Mouse (Mus musculus): Measurements from ENCODE around the gene Nlgn1. TPM values are rescaled to one million over a fixed set of nuclear protein-coding genes. Genes with fewer than 3 reads are reported as not detected.

Gene Nlgn1
- total RNA-seq, 1 experiment from 2014 or later: 0.89 TPM

DNA sequence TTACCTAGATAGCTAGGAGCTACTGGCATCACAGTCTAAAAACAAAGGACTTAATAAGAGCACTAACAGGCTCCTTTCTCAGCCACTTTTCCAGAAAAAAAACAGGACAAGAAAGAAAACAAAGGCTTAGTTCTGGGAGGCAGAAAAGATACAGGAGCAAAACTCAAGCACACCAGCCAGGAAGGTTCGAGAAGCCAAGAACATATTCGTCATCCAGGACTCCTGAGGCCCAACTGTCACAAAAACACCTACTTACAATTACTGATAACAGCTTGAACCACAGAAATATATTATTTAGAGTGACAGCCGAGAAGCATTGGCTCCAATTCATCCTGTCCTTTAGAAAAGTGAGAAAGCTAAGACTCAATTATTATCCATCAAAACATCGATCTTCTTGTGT is 281.5 kb downstream of the Nlgn1 start:
- no peak for DNase-seq

DNA sequence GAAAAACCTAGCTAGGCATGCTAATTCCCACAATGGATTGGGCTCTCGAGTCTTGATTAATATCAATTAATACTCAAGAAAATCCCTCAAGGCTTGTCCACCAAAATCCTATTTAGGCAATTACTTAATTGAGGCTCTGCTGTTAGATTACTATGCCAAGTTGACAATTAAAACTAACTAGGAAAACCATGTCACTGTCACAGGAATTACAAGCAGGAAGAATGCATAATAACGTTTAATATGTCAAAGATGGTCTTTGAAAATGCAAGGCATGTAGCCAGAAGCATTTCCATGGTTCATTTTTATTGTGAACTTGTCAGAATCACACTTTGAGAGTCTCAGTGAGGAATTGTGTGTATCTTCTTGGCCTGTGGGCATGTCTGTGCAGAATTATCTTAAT is 289.3 kb downstream of the Nlgn1 start:
- no peak for DNase-seq

DNA sequence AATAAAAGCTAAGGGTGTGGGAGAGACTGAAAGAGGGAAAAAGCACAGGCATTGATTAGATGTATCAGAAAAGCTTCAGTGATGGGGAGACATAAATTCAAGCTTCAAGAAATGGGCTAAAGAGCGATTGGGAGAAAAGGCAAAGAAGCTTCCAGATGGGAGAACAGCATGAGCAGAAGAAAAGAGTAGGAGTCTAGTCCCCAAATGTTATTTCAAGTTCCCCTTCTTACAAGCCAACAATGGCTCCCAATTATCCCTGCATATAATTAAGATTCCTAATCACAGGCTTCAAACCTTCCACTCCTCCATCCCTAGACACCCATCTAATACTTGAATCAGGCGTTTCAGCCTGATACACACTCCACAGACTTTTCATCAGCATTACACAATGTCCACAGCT is 292.6 kb downstream of the Nlgn1 start:
- no peak for DNase-seq

DNA sequence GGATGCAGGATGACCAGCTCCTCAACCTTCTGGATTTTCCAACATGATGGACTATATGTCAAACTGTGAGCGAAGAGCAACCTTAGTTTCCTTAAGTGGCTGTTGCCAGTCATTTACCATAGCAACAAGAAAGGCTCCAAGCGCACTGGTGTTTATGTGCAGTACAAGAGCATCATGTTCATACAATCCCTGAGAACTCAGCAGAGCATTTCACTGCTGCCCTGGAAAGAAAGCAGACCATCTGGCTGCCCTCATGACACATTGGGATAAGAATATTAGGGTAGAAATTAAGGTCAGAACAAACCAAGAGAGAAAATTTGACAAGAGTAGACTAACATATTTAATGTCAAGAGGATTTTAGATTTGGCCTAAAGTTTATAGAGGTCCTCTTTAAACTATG is 306.2 kb downstream of the Nlgn1 start:
- DNase-seq: no peak

DNA sequence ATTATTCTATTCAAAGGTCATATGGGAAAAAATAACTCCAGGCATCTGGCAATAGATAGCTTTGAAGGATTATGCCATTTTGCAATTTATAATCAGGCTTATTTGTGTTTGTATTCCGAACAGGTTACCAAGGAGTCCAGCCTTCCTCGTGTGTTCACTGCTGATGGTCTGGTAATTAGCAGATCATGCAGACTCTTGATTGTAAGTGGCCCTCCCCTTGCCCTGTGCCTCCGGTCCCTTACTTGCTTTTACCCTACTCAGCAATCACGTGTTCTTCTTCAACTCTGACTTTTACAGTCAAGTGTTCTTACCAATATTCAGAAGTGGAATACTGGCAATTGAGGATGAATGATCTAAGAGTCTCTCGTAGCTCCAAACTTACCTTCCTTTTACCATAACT is 309.0 kb downstream of the Nlgn1 start:
- no peak for DNase-seq

DNA sequence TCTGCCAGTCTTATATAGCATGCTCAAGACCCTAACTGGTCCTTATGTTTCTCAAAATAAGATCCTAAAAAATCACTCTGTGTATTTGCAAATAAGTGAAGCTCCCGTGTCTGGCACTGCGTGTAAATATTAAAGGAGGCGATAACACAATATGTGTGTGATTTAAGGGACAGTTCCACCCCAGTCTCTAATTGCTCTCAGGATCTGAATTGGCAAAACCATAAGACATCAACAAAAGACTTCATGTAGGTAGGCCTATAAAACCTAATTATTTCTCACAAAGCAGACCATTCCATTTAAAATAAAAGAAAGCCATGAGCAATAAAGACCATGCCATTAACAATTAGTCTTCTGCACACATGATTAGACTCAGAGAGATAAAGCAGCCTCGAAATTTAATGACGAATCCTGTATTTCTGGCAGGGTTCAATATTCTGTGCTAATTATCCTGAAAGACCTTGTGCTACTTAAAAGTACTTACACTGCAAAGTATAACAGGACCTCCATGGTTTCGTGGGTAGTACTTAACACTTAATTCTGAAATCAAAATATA is 310.6 kb downstream of the Nlgn1 start:
- no peak for DNase-seq

DNA sequence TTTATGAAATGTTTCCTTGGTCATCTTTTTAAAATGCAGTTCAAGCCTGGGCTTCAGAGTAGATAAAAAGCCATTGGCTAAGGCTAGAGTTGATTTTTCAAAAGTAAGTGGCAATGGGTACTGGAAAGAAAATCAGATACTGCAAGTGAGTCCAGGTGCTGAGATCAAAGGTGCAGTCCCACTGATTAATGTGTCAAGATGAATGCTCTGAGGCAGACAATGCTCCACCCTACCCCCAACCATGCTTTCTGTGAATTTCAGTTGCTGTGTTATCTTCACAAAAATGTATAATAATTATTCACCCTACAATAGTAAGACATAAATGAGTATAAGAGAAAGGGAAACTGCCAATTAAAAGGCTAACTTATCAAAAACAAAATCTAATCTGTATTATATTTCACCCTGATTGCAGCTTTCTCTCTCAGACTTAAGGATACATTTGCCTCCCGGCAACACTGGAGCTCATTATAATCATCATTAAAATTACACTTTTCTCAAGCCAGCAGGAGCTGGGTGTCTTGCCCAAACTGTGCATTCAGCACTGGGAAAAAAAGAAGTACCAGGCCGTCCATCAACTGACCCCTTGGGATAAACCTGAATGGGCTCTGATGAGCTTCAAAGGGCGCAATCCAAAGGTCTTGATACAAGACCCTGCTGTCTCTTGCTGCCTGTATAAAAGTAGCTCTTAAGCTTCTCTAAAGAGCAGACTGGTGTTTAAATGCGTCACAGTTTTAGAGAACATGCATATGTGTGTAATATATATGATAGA is 320.8 kb downstream of the Nlgn1 start:
- no peak for DNase-seq

DNA sequence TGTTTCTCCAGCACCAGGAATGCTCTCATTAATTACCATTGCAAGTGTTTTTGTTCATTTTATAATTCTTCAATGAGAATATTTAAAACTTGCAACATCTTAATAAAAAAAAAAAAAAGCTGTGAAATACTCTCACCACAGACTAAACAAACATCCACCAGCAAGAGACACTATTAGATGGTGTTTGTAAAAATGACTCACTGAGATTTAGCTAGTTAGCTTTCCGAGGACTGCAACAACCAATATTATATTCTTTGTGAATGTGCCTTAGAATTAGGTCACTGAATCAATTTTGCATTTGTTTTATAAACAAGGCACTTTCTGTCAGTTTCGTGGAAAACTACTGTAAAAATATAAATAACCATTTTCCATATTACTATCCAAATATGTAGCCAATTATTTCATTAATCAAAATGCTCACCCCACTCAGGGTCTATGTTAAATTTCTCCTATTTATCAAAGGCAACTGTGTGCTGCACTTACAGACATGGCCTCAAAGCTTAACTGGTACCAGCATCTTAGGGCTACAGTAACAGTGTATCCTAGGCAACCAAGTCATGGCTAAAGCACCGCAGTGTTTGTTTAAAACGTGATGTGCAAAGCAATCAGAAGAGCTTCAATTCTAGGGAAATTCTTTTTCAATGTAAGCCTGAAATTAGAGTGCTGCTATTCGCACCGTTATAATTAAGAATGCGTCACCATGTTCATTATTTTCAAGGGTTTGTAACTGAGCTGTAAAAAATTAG is 329.2 kb downstream of the Nlgn1 start:
- no peak for DNase-seq

DNA sequence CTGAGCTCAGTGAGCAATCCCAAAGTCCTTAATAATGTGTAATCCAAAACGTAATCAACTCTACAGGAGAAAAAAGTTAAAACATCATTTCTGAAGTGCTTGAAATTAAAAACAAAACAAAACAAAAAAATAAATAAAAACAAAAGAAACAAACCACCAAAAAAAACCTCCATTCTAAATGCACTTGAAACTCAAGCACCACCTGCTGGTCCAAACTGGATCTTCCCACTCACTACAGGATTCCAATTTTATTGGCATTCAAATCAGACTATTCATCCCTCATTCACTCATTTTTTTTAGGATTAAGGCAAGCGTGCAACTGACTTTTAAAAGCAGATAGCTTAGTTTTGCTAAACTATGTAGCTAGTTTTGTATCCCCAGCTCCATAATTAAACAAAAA is 329.9 kb downstream of the Nlgn1 start:
- no peak for DNase-seq

DNA sequence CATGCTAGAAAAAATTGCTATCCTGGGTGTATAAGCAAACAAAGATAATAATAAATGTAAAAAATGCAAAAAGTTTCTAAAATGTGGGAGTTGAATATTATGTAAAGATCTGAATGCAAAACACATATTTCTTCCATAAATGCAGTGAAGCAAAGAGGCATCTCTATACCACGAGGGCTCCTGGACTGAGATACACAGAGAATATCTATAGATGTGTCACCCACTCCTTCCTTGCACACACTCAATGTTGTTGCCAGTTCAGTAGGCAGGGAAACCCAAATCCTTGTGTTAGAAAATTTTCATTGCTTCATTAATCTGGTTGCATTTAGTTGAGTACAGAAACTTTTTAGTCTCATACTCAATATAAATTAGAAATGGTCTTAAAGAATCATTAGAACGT is 364.7 kb downstream of the Nlgn1 start:
- no peak for DNase-seq

DNA sequence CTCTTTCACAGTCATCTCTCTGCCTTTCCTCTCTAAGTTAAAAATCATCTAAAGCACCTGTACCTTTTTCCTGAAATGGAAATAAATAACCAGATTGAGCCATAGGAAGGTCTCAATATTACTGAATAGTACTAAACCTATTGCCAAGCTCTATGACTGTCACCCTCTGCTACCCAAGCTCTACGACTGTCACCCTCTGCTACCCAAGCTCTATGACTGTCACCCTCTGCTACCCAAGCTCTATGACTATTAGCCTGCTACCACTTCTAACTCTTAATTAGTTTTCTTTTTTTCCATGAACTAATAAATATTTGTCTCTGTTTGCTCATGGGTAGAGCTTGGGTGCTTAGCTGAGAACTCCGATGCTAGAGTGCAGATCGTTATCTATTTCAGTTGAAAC is 368.0 kb downstream of the Nlgn1 start:
- no peak for DNase-seq

DNA sequence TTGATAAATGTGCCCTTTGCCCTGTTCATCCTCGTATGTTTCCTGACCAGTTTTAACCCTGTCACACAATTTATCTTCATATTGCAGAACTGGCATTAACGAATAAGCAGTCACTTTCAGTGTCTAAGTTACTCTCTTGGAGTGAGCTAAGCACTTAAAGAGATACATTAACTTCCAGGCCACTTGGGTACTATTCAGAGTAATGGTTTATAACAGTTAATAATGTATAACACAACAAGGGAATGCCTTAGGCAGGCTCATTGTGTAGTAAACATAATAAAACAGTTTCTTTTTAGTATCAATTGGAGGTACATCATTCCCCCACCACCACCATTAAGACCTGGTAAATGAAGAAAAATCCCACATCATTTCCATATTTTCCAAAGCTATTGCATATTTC is 368.7 kb downstream of the Nlgn1 start:
- no peak for DNase-seq

DNA sequence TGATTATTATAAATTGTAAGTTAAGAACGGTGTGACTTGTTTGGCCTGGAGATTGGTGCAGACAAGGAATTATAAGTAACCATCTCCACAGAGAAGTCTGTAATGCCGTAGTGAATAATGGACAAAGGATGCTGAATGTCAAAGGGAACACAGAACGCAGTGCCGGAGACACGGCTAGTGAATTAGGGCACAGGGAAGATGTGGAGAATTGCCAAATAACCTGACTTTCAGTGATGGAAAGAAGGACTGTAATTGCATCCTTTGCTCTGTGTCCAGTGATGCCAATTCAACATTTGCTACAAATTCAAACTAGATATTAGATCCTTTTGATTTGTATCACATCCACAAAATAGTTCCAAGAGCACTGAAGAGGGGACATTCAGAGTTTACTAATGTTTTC is 415.7 kb downstream of the Nlgn1 start:
- DNase-seq: no peak

DNA sequence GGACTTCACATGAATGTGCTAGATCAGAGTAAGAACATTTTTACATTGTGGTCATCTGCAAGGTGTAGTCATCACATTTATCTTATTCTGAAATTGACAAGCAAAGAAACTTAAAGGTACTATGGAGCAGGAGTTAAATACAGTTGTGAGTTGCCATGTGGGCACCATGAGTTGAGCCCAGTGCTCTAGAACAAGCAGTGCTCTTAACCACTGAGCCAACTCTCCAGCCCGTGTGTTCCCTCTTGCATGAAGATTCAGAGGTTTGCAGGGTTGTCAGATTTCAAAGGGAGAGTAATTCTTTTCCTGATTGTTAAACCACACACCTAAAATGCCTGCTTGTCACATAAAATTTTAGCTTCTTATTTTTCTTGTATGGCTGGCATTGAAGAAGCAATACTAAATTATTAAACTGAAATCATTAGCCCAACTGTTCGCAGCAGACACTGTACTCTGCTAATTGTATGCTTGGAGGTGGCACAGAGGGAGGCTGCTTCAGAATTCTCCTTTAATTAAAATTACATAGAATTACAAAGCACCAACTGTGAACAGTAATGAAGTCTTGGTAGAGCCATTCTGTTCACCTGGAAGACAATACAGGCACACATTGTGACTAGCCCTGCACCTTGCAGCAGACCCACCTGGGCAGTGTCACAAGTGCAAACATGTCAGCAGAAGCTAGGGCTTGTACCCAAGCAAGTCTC is 417.7 kb downstream of the Nlgn1 start:
- no peak for DNase-seq

DNA sequence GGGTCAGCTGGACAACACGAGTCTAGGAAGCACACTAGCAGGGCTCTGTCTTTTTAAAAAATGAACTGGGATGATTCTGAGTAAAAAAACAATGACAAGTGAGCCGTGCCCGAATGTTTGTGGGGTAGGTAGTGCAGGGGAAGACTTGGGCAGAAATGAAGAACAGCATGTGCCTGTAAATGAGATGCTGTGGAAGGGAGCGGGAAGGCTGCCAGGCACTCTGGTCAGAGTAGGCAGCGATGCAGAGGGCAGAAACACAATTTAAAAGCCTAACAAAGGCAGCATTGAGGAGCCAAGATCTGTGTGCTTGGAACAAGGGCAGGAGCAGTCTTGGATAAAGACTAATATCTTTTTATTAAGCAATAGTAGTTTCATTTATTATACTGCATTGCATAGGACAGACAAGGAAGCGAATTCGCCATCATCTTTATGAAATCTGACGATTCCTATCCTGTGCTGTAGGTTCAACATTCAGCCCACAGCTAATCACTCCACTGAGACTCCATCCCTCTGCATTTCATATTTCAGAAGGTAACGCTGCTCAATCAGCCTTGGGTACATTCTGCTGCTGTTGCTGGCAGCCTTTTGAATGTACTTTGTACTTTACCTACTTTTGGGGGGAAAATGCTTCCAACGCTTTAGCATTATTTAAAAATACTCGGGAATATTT is 429.0 kb downstream of the Nlgn1 start:
- DNase-seq: no peak

DNA sequence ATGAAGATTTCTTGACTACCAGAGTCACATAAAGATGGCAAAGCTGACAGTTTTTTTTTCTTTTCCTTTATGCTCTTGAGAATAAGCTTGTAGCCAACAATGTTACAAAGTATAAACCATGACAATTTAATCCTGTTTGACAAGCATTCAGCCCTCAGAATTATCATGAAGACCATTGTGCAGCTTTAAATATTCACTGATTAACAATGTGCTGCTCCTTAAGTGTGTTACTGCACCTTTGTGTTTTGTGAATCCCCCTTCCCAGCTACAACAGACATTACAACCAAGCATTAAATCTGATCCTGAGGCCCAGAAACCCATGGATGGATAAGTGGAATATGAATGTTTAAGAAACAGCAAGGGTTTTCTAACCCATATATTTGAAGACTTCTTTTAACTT is 434.8 kb downstream of the Nlgn1 start:
- no peak for DNase-seq

DNA sequence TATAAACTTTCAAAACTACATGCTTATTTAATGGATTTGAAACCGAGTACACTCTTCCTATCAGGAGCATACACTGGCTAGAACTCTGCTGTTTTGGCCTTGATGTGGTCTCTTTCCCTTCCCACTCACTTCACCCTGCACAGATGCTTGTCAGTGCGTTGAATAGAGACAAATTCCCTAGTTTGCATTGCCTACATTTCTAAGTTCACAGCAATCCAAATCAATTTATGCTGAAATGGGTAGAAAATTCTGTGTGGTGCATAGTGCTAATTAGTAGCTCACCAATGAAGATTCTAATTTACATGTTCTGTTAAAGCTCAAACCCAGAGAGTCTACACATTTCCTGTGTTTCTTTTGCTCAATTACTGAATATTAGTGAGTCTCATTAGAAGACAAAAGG is 447.5 kb downstream of the Nlgn1 start:
- no peak for DNase-seq

DNA sequence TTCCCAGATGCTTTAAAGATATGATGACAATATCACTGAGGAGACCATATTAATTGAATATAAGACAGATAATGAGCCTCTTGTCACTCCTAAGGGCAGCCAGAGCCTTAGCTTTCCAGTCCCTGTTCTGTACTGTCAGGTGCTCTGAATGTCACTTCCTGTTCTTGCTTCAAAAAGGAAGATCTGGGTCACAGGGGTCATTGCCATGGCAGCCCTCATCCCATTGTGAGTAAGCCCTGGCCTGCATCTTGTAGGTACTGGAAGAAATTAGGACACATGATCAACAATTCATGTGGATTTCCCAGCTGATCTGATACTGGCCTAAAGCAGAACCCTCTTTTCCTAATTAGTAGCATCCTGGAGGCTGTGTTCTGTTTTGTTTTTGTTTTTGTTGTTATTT is 463.1 kb downstream of the Nlgn1 start:
- peak; percentile 15 for DNase-seq

DNA sequence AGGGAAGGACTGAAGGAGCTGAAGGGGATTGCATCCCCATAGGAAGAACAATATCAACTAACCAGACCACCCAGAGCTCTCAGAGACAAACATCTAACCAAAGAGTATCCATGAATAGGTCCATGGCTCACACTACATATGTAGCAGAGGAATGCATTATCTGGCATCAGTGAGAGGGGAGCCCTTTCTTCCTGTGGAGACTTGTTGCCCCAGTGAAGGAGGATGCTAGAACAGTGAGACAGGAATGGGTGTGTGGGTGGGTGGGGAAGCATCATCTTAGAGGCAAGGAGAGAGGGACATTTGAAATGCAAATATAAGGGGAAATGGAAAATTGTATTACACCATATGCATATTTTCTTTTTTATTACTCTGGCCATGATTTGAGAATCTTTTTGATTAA is 473.9 kb downstream of the Nlgn1 start:
- DNase-seq: no peak

DNA sequence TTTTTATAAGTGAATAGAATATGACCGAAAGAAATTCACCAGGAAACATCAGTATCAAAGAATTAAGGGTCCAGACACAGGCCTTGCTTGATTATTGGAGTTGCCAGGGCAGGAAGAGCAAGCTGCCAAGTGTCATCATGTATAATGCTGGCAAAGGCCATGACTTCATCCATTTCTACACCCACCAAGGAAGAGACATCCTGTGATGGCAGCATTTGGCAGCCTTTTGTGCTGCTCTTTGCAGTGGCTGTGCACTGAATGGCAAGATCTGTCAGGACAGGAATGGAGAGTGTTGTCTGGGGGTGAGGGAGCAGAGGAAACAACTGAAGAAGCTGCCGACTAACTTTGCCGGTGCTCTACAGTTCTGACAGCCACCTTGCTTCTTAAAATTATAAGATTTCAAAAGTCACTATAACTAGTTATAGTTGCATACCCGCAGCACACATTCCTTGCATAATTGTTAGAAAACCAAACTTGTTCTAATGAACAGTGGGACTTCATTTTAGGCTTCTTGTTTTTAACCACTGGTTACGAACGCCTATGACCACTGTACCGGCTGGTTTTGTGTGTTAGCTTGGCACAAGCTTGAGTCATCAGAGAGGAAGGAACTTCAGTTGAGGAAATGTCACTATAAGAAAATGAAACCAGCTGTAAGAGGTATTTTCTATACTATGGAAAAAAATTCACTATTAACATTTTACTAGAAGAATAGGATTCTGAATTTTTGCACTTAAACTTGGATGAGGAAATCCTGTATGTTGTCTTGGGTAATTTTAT is 487.4 kb downstream of the Nlgn1 start:
- DNase-seq: no peak

DNA sequence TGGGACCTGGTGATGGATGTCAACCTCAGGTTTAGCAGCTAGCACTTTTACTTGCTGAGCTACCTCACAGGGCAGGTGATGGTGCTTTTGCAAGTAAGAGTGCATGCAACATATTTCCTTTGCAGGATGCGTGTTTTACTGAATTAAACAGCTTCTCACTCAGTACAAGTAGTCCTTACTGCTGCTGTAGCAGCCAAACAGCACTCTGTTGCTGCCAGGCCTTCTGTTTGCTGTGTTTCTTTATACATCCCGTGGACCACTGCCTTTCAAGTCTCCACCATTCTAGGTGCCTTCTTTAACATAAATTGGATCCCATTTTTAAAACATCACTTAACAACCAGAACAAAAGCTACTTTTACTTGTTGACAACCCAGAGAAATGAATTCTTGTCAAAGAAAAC is 502.0 kb downstream of the Nlgn1 start:
- DNase-seq: no peak

DNA sequence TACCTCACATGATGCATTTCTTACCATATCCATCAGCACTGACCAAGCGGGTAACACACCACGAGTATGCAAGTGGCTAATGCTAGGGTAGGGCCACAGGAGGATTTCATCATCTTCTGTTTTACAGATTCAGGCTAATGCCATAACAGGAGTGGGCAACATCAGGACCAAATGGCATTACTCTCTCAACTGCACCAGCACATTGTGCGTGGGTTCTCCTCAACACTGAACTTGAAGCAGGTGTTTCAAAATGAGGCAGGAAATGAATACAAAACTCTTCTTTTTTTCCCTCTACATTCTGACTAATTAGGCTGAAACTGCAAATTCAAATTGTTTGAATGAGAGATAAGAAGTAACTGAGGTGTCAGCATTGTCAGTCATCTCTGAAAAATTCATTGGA is 518.9 kb downstream of the Nlgn1 start:
- DNase-seq: no peak
